Mouse (Mus musculus) C2C12 (cell line): Measurements from ENCODE around the gene Lfng.

Experiments
- CEBPB ChIP-seq: IDR thresholded peaks from one replicate; pipeline ENCODE4 v1.6.1; 2011; ENCODE audit warnings: low read depth, mild to moderate bottlenecking, control low read depth, moderate library complexity
- CTCF ChIP-seq: IDR thresholded peaks from one replicate; pipeline ENCODE4 v1.5.1; 2011; ENCODE audit not compliant: control insufficient read depth, insufficient read depth, insufficient read length
- FOSL1 ChIP-seq: IDR thresholded peaks from one replicate; pipeline ENCODE4 v1.8.0; 2011; ENCODE audit warnings: mild to moderate bottlenecking, low read length; ENCODE audit not compliant: poor library complexity, insufficient read depth, severe bottlenecking
- MAX ChIP-seq: IDR thresholded peaks from one replicate; pipeline ENCODE4 v1.6.1; 2011; ENCODE audit warnings: mild to moderate bottlenecking, control low read depth
- MYOD1 ChIP-seq: IDR thresholded peaks from one replicate; pipeline ENCODE4 v1.6.1; 2011; ENCODE audit warnings: low read depth; ENCODE audit not compliant: control insufficient read depth, insufficient read length
- MYOG ChIP-seq: IDR thresholded peaks from one replicate; pipeline ENCODE4 v1.6.1; 2011; ENCODE audit not compliant: control insufficient read depth, insufficient read length; ENCODE audit errors: extremely low read depth
- USF1 ChIP-seq: IDR thresholded peaks from one replicate; pipeline ENCODE4 v1.6.1; 2011; ENCODE audit warnings: low read depth, mild to moderate bottlenecking, control low read depth, moderate library complexity

DNA sequence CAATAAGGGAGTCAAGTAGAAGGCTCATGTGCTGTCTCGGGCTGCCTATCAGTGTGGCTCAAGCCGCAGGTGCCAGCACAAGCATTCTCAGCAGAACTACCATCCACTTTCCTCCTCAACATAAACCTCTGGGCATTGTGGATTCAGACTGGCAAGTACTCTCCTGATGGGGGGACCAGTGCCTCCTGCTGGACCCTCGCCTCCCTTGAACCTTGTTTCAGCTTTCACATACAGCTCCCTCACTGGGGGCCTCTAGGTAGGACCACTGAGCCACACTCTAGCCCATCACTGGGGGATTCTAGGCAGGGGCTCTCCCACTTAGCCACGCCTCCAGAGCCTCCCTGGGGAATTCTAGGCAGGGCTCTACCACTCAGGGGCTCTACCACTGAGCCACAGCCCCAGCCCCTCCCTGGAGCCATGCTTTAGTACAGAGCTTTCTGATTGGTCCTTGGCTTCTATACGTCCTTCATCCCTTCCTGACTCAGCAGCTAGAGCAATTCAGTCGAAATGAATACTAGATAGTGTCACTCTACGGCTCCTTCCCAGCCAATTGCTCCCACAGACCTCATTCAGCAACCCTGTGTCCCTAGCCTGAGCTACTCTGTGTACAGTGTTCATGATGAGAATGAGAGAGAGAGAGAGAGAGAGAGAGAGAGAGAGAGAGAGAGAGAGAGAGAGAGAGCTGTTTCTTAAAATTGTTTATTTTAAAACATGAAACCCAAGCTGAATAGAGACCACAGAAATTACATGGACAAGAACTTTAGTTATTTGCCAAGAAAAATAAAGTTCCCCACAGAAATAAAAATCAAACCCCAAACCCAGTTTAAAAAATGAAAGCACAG is 13.0 kb downstream of the Lfng start:
- TF ChIP-seq MAX: no peak
- TF ChIP-seq CTCF: no peak
- no peak for TF ChIP-seq USF1
- no peak for TF ChIP-seq CEBPB
- TF ChIP-seq MYOD1: no peak
- TF ChIP-seq MYOG: no peak
- TF ChIP-seq FOSL1: no peak
